Mouse (Mus musculus) limb, embryonic 14.5 days (tissue): Measurements from ENCODE around the gene Pknox1. TPM values are rescaled to one million over a fixed set of nuclear protein-coding genes. Genes with fewer than 3 reads are reported as not detected.
A peak's percentile ranks its signal among the peaks of the same experiment; 100 is the strongest.
"Not testable (repeated sequence)": the region's sequence is repeated elsewhere in the genome, so short reads cannot be mapped to it uniquely, and the experiment has no call there.

Experiments
- ATAC-seq: fragments of 200-750 bp; cut with Nextera tagmentation; 2 replicates; pipeline ENCODE4 v1.8.0; 2017; ENCODE audit warnings: low read depth, moderate number of reproducible peaks, moderate TSS enrichment; ENCODE audit not compliant: low FRiP score
- DNase-seq: peaks from one replicate; pipeline ENCODE4 v3.0.0-alpha.2; 2015; ENCODE audit warnings: low spot score
- H3K27ac ChIP-seq: fragments of 300-500 bp; sonication (generic); replicated peaks from 2 replicates; pipeline ENCODE4 v1.5.1; 2014; ENCODE audit warnings: low read depth, mild to moderate bottlenecking, low read length, moderate library complexity, mixed read lengths
- H3K27me3 ChIP-seq: fragments of 300-500 bp; sonication (generic); 2 replicates; pipeline ENCODE4 v1.6.1; 2014; ENCODE audit warnings: low read length, mixed read lengths; ENCODE audit not compliant: control insufficient read depth, insufficient read depth
- H3K36me3 ChIP-seq: fragments of 300-500 bp; sonication (generic); 2 replicates; pipeline ENCODE4 v1.6.1; 2014; ENCODE audit warnings: mild to moderate bottlenecking, low read length, moderate library complexity, mixed read lengths; ENCODE audit not compliant: control insufficient read depth, insufficient read depth
- H3K4me1 ChIP-seq: fragments of 300-500 bp; sonication (generic); 2 replicates; pipeline ENCODE4 v1.6.1; 2014; ENCODE audit warnings: antibody characterized with exemption, low read length, mixed read lengths; ENCODE audit not compliant: control insufficient read depth, insufficient read depth
- H3K4me2 ChIP-seq: fragments of 300-500 bp; sonication (generic); replicated peaks from 2 replicates; pipeline ENCODE4 v1.6.1; 2014; ENCODE audit warnings: low read depth, mild to moderate bottlenecking, low read length, moderate library complexity; ENCODE audit not compliant: severe bottlenecking
- H3K4me3 ChIP-seq: fragments of 300-500 bp; sonication (generic); replicated peaks from 2 replicates; pipeline ENCODE4 v1.5.1; 2014; ENCODE audit warnings: low read length
- H3K9ac ChIP-seq: fragments of 300-500 bp; sonication (generic); 2 replicates; pipeline ENCODE4 v1.6.1; 2014; ENCODE audit warnings: mild to moderate bottlenecking, low read depth, low read length, moderate library complexity; ENCODE audit not compliant: severe bottlenecking
- H3K9me3 ChIP-seq: fragments of 300-500 bp; sonication (generic); 2 replicates; pipeline ENCODE4 v1.6.1; 2016; ENCODE audit warnings: low read length; ENCODE audit not compliant: control insufficient read depth
- POLR2A ChIP-seq: fragments of 200-500 bp; IDR thresholded peaks from 2 replicates; pipeline ENCODE4 v1.8.0; 2012; ENCODE audit warnings: inconsistent platforms, mild to moderate bottlenecking, moderate library complexity, borderline replicate concordance; ENCODE audit not compliant: insufficient read depth, insufficient read length; ENCODE audit errors: extremely low read depth
- WGBS: fragments of 180-500 bp; shearing (Covaris S2); extraction: QIAGEN DNeasy Blood & Tissue Kit; methylation state at CpG from one replicate; pipeline ENCODE4 v1.1.7; 2014; 5-methylcytosine and 5-hydroxymethylcytosine counted together
- polyA plus RNA-seq, 2 experiments: library from polyadenylated mRNA; depleted of rRNA in 1 of 2; stranded (reverse) in 1 of 2; unstranded in 1 of 2; fragments of >200 nt; fragmentation: Nextera tagmentation in 1 of 2; extraction: Ambion mirVana in 1 of 2; gene quantifications; 2 replicates each; pipeline versions ENCODE4 v1.2.1 to v1.2.3; 2012 to 2014

Gene Pknox1
- polyA plus RNA-seq, 2 experiments = 30.1 to 35.8 TPM

GRCm38 (mm10) chr17:31543574-31543973 is 21.0 kb upstream of the Pknox1 start:
- H3K4me2 ChIP-seq = no peak overlapping the region
- ATAC-seq (no peak), DNase-seq (no peak)
- no peak overlapping the region for H3K27ac ChIP-seq
- no peak for TF ChIP-seq POLR2A
- H3K9me3 ChIP-seq = no peaks in the 10 kb centered on the region
- H3K4me3 ChIP-seq = no peak overlapping the region
- peaks cover 17% of the 10 kb centered on the region for H3K4me1 ChIP-seq
- H3K27me3 ChIP-seq = no peaks in the 10 kb centered on the region
- no peak overlapping the region for H3K9ac ChIP-seq
- H3K36me3 ChIP-seq = no peaks in the 10 kb centered on the region
- WGBS = 25% methylated on average over 6 of the region's 6 CpGs

DNA sequence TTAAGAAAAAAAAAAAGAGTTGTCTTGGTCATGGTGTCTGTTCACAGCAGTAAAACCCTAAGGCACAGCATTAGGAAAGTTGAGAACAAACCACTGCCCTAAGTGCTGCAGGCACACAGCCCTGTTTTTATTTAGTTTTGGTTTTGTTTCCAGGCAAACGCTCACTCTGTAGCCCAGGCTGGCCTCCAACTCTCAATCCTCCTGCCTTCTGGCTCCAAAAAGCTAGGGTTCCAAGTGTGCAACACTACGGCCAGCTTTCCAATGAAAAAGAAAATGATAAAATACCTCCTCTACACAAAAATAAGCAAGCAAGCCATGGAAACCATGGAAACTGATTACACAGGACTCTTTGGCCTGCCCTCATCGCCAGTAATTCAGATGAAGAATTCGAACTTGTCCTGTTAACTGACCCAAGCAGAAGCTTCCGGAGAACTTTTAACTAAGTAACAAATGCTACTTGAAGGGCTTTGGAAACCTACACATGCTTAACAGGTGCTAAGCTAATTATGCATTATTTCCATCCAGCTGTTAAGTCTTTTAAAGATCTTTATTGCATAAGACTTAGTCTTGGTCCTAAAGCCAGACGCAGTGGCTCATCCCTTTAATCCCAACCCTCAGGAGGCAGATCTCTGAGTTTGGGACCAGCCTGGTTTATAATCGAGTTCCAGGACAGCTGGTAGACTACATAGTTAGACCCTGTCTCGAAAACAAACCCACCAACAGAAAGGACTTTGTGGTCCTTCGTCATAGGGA is 17.9 kb upstream of the Pknox1 start:
- peaks cover 8% of the 10 kb centered on the region for H3K4me1 ChIP-seq
- no peak overlapping the region for H3K27ac ChIP-seq
- DNase-seq (no peak), ATAC-seq (peak; percentile 55; the same call in 1 of the 2 replicates)
- no peak overlapping the region for H3K9ac ChIP-seq
- no peaks in the 10 kb centered on the region for H3K36me3 ChIP-seq
- no peak overlapping the region for H3K4me2 ChIP-seq
- no peaks in the 10 kb centered on the region for H3K9me3 ChIP-seq
- H3K4me3 ChIP-seq = no peak overlapping the region
- no peak for TF ChIP-seq POLR2A
- H3K27me3 ChIP-seq = no peaks in the 10 kb centered on the region
- 77% methylated on average over 9 of the region's 9 CpGs for WGBS

DNA sequence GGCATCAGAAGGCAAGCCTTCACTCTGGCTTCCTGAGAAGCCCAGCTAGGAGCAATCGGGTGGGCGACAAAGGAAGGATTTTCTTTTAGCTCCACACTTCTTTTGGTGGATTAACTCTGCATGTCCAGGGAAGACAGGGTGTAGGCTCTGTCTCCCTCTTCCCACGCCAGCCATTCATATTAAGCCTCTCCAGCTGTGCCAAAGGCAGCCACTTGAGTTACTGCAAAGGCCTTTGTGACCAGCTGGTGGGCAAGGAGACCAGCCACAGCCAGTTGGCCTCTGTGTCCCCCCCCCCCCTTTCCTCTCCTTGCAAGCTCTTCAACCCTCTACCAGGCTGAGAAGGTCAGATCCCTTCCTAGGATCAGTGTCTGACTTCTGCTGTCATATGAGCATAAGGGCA is 16.6 kb upstream of the Pknox1 start:
- Histone ChIP-seq H3K27ac (no peak overlapping the region), H3K4me3 (no peak overlapping the region), H3K9ac (no peak overlapping the region), H3K36me3 (no peaks in the 10 kb centered on the region), H3K4me2 (no peak overlapping the region), H3K9me3 (no peaks in the 10 kb centered on the region), H3K27me3 (no peaks in the 10 kb centered on the region), H3K4me1 (no peaks in the 10 kb centered on the region)
- TF ChIP-seq POLR2A = no peak
- 61% methylated on average over 3 of the region's 3 CpGs for WGBS
- ATAC-seq (no peak), DNase-seq (no peak)

GRCm38 (mm10) chr17:31549389-31549788 is 15.1 kb upstream of the Pknox1 start:
- ATAC-seq (no peak), DNase-seq (no peak)
- Histone ChIP-seq H3K9ac (no peak overlapping the region), H3K4me3 (no peak overlapping the region), H3K9me3 (no peaks in the 10 kb centered on the region), H3K27me3 (no peaks in the 10 kb centered on the region), H3K36me3 (no peaks in the 10 kb centered on the region), H3K4me1 (no peaks in the 10 kb centered on the region), H3K27ac (no peak overlapping the region), H3K4me2 (no peak overlapping the region)
- 51% methylated on average over 8 of the region's 8 CpGs for WGBS
- TF ChIP-seq POLR2A = no peak

DNA sequence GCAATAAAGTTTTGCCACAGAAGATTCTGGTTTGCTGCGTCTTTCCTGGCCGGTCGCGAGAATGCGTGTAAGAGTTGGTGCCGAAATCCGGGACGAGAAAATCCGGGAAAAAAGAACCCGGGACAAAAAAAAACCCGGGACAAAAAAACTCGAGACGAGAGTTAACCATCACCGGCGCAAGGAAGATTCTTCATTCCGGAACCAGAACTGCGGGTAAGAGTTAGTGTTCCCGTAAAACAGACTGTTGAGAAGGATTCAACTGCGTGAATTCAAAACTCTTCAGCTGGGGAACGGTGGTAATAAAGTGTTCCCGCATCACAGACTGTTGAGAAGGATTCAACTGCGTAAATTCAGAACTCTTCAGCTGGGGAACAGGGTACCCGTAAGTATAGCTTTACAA is 11.9 kb upstream of the Pknox1 start:
- not testable (repeated sequence) for H3K9ac ChIP-seq, H3K4me1 ChIP-seq, H3K4me2 ChIP-seq, H3K27me3 ChIP-seq, H3K27ac ChIP-seq, DNase-seq, H3K9me3 ChIP-seq, H3K4me3 ChIP-seq, H3K36me3 ChIP-seq, ATAC-seq
- WGBS = 92% methylated on average over 23 of the region's 23 CpGs
